Mouse (Mus musculus) olfactory bulb, adult 2 months (tissue): Measurements from ENCODE around the gene Dnase1l1. TPM values are rescaled to one million over a fixed set of nuclear protein-coding genes. Genes with fewer than 3 reads are reported as not detected.

Source experiments
- H3K27ac ChIP-seq: fragments of 200-500 bp; 2 replicates; pipeline ENCODE4 v1.5.1; 2012; ENCODE audit warnings: low read depth, low read length; ENCODE audit not compliant: insufficient read depth
- H3K4me1 ChIP-seq: fragments of 200-500 bp; 2 replicates; pipeline ENCODE4 v1.6.1; 2012; ENCODE audit warnings: low read length; ENCODE audit not compliant: control insufficient read depth, insufficient read depth
- H3K4me3 ChIP-seq: fragments of 200-500 bp; 2 replicates; pipeline ENCODE4 v1.5.1; 2012; ENCODE audit warnings: mild to moderate bottlenecking, low read depth, low read length, moderate library complexity; ENCODE audit not compliant: insufficient read depth
- CTCF ChIP-seq: fragments of 200-500 bp; IDR thresholded peaks from 2 replicates; pipeline ENCODE4 v1.5.1; 2012; ENCODE audit warnings: low read depth, mild to moderate bottlenecking, low read length, moderate library complexity; ENCODE audit not compliant: insufficient read depth
- POLR2A ChIP-seq: fragments of 200-500 bp; IDR thresholded peaks from 2 replicates; pipeline ENCODE4 v1.6.1; 2012; ENCODE audit warnings: mild to moderate bottlenecking, low read depth, low read length, moderate library complexity; ENCODE audit not compliant: insufficient read depth
- WGBS: fragments of 180-500 bp; shearing (Covaris S2); methylation state at CpG from one replicate; pipeline ENCODE4 v1.1.7; 2018; 5-methylcytosine and 5-hydroxymethylcytosine counted together
- polyA plus RNA-seq: library from polyadenylated mRNA; stranded (reverse); fragments of >200 nt; gene quantifications from 2 replicates; pipeline ENCODE4 v1.2.4, GENCODE M21; 2012; ENCODE audit warnings: low replicate concordance; ENCODE audit not compliant: missing spikeins, insufficient read depth, insufficient read length

Dnase1l1 gene
- polyA plus RNA-seq, 1 experiment, result not detected

DNA sequence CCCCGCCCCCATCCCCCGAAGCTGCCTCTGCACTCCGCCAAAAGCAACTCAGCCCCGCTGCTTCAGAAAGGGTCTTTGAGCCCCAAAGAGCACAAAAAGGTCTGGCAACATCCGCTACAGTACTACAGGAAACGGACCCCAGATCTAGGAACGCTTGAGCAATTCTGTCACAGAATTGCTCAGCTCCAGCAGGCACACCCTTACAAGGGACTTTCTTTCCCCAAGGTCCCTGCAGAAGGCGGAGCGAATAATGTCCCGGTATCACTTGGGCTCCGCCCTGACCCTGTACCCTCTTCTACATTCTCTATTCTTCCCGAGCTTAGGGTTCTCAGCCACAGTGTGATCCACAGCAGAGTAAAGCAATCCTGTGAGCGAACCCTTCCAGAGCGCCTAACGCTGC is 35.4 kb downstream of the Dnase1l1 start:
- no peak overlapping the region for H3K27ac ChIP-seq
- 18% methylated on average over 15 of the region's 15 CpGs for WGBS
- no peak for TF ChIP-seq POLR2A
- peak overlapping the region; percentile 46 for H3K4me3 ChIP-seq
- peaks cover 7% of the 10 kb centered on the region; the same call in 1 of the 2 replicates for H3K4me1 ChIP-seq

- WGBS, result 17% methylated on average over 38 of the region's 38 CpGs
- peak overlapping the region; percentile 53 for H3K4me3 ChIP-seq
- H3K27ac ChIP-seq, result 0 out of 2 replicates have a peak overlapping the region, but pooled peaks have one; percentile 32
- peaks cover 7% of the 10 kb centered on the region; the same call in 1 of the 2 replicates for H3K4me1 ChIP-seq
- TF ChIP-seq POLR2A (peak; percentile 56), CTCF (no peak)
Observed at GRCm38 (mm10) chrX:74246213-74246681, 35.9 kb downstream of the Dnase1l1 start.

DNA sequence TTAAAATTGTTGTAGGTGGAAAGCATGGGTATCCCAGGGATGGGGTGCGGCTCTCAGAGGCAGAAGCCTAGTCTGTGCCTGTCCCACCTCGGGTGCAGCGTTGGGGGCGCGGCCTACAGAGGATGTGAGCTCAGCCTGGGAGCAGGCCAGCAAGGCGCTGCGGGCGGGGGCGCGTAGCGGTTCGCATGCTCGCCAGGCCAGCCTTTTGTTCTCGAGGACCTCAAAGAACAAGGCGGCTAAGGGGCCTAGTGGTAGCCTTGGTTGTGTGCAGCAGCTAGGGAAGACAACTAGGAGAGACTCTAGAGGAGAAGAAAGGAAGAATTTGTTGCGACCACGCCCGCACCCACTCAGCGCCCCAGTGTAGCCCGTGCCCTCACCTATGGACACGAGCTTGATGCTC is 36.5 kb downstream of the Dnase1l1 start:
- H3K27ac ChIP-seq, result 0 out of 2 replicates have a peak overlapping the region, but pooled peaks have one; percentile 32
- peak overlapping the region; percentile 53 for H3K4me3 ChIP-seq
- 25% methylated on average over 21 of the region's 21 CpGs for WGBS
- peaks cover 7% of the 10 kb centered on the region; the same call in 1 of the 2 replicates for H3K4me1 ChIP-seq
- TF ChIP-seq CTCF (no peak), POLR2A (no peak)

GRCm38 (mm10) chrX:74245107-74245506 is 37.0 kb downstream of the Dnase1l1 start:
- Histone ChIP-seq H3K27ac (no peak overlapping the region), H3K4me3 (no peak overlapping the region), H3K4me1 (peaks cover 7% of the 10 kb centered on the region; the same call in 1 of the 2 replicates)
- 23% methylated on average over 1 of the region's 1 CpGs for WGBS
- TF ChIP-seq POLR2A, result no peak
- no peak for TF ChIP-seq CTCF

DNA sequence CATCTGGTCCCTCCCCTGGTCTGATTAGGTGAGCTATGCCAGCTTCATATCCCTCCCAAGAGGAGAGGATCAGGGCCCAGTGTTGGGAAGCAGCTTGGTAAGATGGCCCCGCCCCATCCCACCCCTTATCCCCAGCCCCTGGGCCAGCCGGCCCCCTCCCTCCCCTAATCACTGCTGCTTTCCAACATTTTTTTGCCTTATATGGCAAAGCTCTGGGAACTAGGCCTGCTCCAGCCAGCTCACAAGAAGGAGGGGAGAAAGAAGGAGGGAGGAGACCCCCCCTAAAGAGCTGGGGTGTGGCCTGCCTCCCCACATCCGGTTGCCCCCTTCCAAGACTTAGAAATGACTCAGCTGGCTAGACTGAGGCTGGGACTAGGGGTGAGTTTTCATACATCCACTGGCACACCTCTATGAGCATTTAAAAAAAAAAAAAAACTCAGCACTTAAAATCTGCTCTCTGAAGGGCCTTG is 37.5 kb downstream of the Dnase1l1 start:
- TF ChIP-seq CTCF, result no peak
- no peak for TF ChIP-seq POLR2A
- 22% methylated on average over 3 of the region's 3 CpGs for WGBS
- H3K4me3 ChIP-seq, result peak overlapping the region; percentile 7; the same call in 1 of the 2 replicates
- H3K27ac ChIP-seq, result no peak overlapping the region
- peaks cover 7% of the 10 kb centered on the region; the same call in 1 of the 2 replicates for H3K4me1 ChIP-seq

- 67% methylated on average over 3 of the region's 3 CpGs for WGBS
- Histone ChIP-seq H3K4me3 (no peak overlapping the region), H3K4me1 (peaks cover 5% of the 10 kb centered on the region; the same call in 1 of the 2 replicates), H3K27ac (no peak overlapping the region)
- TF ChIP-seq POLR2A, result no peak
- TF ChIP-seq CTCF, result no peak
Observed at GRCm38 (mm10) chrX:74243807-74244206, 38.3 kb downstream of the Dnase1l1 start.

DNA sequence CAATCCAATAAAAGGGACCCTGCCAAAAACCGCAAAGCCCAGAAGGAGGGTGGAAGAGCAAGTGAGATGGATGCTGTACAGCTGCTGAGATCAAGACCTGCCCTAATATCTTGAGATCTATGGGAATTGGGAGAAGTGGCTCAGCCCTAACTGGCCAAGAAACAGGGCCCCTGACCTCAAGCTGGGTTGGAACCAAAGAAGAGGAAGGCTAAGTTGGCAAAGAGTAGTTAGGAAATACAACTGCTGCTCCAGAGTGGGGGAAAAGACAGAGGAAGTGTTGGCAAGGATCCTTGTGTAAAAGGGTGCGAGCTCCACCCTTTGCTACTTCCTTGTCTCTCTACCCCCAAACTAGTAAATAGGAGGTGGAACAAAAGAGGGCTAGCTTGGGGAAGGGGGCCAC is 38.7 kb downstream of the Dnase1l1 start:
- H3K27ac ChIP-seq, result no peak overlapping the region
- 65% methylated on average over 2 of the region's 2 CpGs for WGBS
- TF ChIP-seq POLR2A, result no peak
- no peak for TF ChIP-seq CTCF
- H3K4me3 ChIP-seq, result no peak overlapping the region
- 0 out of 2 replicates have a peak, but pooled peaks cover 3% of the 10 kb centered on the region for H3K4me1 ChIP-seq

- 0 out of 2 replicates have a peak, but pooled peaks cover 3% of the 10 kb centered on the region for H3K4me1 ChIP-seq
- no peak for TF ChIP-seq POLR2A
- TF ChIP-seq CTCF, result no peak
- H3K4me3 ChIP-seq, result no peak overlapping the region
- WGBS, result 95% methylated on average over 4 of the region's 4 CpGs
- H3K27ac ChIP-seq, result no peak overlapping the region
Observed at GRCm38 (mm10) chrX:74240332-74240731, 41.8 kb downstream of the Dnase1l1 start.

DNA sequence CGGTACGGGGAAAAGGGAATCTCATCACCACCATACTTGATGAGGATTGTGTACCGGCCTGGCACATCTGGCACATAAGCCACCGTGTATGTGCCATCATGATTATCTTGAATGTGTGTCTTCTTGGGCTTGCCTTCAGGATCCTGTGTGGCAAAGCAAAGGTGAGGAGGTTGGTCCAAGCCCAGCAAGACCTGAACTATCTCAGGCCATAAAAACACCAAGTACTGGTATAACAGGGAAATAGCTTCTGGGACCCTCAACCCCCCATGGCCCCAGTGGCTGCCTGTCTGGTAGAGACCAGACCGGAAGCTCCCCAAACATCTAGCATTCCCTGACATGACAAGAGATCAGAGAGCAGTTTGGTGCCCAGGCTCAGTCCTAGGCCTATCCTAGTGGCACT is 48.9 kb downstream of the Dnase1l1 start:
- WGBS, result 85% methylated on average over 5 of the region's 5 CpGs
- no peaks in the 10 kb centered on the region for H3K4me1 ChIP-seq
- no peak for TF ChIP-seq POLR2A
- TF ChIP-seq CTCF, result no peak
- no peak overlapping the region for H3K4me3 ChIP-seq
- no peak overlapping the region for H3K27ac ChIP-seq
